Mouse (Mus musculus): ENCODE results near the gene Klk1b26. TPM values are rescaled to one million over a fixed set of nuclear protein-coding genes. Genes with fewer than 3 reads are reported as not detected.

The Klk1b26 gene
- polyA plus RNA-seq (2017; shearing (Covaris generic)): not detected

DNA sequence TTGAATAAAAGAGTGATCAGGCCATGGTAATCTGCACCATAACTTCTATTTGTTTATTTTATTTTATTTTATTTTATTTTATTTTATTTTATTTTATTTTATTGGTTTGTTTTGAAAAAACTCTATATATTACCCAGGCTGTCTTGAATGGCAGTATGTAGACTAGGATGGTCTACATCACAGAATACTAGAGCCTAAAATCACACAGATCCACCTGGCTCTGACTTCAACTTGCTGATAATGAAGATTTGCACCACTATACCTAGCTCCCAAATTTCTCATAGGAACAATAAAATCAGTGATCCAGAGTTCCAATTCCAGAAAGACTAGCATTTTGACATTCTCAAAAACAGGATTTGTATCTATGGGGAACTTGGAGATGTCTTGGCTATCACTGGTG, at the start of gene Klk1b26:
Gene Klk1b26, plus strand, starts transcription at position 301 of the 400 bp plus-strand sequence.

DNA sequence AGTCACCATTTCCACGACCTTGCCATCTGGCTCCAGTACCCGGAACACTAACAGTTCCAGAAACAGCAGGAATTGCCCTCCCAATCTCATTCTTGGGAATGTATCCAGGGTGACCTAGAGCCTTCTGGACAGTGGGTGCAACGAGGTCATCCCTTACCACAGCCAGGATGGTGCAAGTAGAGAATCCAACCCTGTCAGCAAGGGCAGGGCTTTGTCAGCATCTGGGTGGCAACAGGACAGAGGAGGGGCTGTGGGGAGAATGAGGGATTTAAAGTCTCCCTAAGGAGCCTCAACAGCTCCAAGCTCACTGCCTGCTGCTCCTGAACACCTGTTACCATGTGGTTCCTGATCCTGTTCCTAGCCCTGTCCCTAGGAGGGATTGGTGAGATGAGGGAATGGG, 45.5 kb upstream of the Klk1b26 start, which contains the start of gene Klk1b1:
Gene Klk1b1, plus strand, starts transcription at position 301 of the 400 bp plus-strand sequence.

DNA sequence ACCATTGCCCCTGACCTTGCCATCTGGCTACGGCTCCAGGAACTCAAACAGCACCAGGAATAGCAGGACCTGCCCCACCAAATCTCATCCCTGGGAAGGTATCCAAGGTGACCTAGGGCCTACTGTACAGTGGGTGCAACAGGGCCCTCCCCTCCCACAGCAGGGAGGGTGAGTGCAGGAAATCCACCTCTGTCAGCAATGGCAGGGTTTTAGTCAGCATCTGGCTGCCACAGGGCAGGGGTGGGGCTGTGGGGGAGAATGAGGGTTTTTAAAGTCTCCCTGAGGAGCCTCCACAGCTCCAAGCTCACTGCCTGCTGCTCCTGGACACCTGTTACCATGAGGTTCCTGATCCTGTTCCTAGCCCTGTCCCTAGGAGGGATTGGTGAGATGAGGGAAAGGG, 36.2 kb upstream of the Klk1b26 start, which contains the start of gene Klk1b9:
Gene Klk1b9, plus strand, starts transcription at position 301 of the 400 bp plus-strand sequence.

DNA sequence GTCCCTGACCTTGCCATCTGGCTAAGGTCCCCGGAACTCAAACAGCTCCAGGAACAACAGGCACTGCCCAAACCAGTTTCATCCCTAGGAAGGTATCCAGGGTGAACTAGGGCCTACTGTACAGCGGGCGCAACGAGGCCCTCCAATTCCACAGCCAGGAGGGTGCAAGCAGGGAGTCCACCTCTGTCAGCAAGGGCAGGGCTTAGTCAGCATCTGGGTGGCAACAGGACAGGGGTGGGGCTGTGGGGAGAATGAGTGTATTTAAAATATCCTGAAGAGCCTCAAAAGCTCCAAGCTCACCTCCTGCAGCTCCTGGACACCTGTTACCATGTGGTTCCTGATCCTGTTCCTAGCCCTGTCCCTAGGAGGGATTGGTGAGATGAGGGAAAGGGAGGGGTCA, 16.4 kb upstream of the Klk1b26 start, which contains the start of gene Klk1b11:
Gene Klk1b11, plus strand, starts transcription at position 301 of the 400 bp plus-strand sequence.

DNA sequence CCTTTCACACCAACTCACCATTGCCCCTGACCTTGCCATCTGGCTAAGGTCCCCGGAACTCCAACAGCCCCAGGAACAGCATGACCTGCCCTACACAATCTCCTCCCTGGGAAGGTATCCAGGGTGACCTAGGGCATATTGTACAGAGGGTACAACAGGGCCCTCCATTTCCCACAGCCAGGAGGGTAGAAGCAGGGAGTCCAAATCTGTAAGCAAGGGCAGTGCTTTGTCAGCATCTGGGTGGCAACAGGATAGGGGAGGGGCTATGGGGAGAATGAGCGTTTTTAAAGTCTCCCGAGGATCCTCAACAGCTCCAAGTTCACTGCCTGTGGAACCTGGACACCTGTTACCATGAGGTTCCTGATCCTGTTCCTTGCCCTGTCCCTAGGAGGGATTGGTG, 40.0 kb downstream of the Klk1b26 start, which contains the start of gene Klk1b27:
Gene Klk1b27, plus strand, starts transcription at position 301 of the 400 bp plus-strand sequence.

Other genes with a start within 250 kb of the Klk1b26 start
- not detected for gene Klk12, start 243.3 kb upstream of the Klk1b26 start, polyA plus RNA-seq (2017; shearing (Covaris generic))
- gene Klk11, start 237.6 kb upstream of the Klk1b26 start, polyA plus RNA-seq (2017; shearing (Covaris generic)): 0.16 TPM
- 0.17 TPM for gene Klk10, start 231.1 kb upstream of the Klk1b26 start, polyA plus RNA-seq (2017; shearing (Covaris generic))
- 0.39 TPM for gene Klk9, start 220.3 kb upstream of the Klk1b26 start, polyA plus RNA-seq (2017; shearing (Covaris generic))
- gene Klk8, start 214.6 kb upstream of the Klk1b26 start, polyA plus RNA-seq (2017; shearing (Covaris generic)): 101 TPM
- gene Klk7, start 200.9 kb upstream of the Klk1b26 start, polyA plus RNA-seq (2017; shearing (Covaris generic)): 0.10 TPM
- not detected for gene Klk6, start 187.7 kb upstream of the Klk1b26 start, polyA plus RNA-seq (2017; shearing (Covaris generic))
- not detected for gene Klk5, start 170.2 kb upstream of the Klk1b26 start, polyA plus RNA-seq (2017; shearing (Covaris generic))
- gene Klk4, start 131.0 kb upstream of the Klk1b26 start, polyA plus RNA-seq (2017; shearing (Covaris generic)): not detected
- gene Klk15, start 78.4 kb upstream of the Klk1b26 start, polyA plus RNA-seq (2017; shearing (Covaris generic)): not detected
- gene Klk1b8, start 61.5 kb upstream of the Klk1b26 start, polyA plus RNA-seq (2017; shearing (Covaris generic)): not detected
- not detected for gene Klk1b1, start 45.4 kb upstream of the Klk1b26 start, polyA plus RNA-seq (2017; shearing (Covaris generic))
- 0.55 TPM for gene Klk1b9, start 36.1 kb upstream of the Klk1b26 start, polyA plus RNA-seq (2017; shearing (Covaris generic))
- not detected for gene Klk1b11, start 16.3 kb upstream of the Klk1b26 start, polyA plus RNA-seq (2017; shearing (Covaris generic))
- gene Klk1b27, start 40.1 kb downstream of the Klk1b26 start, polyA plus RNA-seq (2017; shearing (Covaris generic)): 1.2 TPM
- gene Klk1b21, start 90.2 kb downstream of the Klk1b26 start, polyA plus RNA-seq (2017; shearing (Covaris generic)): not detected
- gene Klk1b22, start 100.5 kb downstream of the Klk1b26 start, polyA plus RNA-seq (2017; shearing (Covaris generic)): not detected
- not detected for gene Klk1b16, start 124.6 kb downstream of the Klk1b26 start, polyA plus RNA-seq (2017; shearing (Covaris generic))
- not detected for gene Klk1b24, start 176.1 kb downstream of the Klk1b26 start, polyA plus RNA-seq (2017; shearing (Covaris generic))
- gene Klk1b3, start 186.0 kb downstream of the Klk1b26 start, polyA plus RNA-seq (2017; shearing (Covaris generic)): not detected
- gene Klk1b4, start 195.3 kb downstream of the Klk1b26 start, polyA plus RNA-seq (2017; shearing (Covaris generic)): not detected
- gene Klk1b5, start 203.8 kb downstream of the Klk1b26 start, polyA plus RNA-seq (2017; shearing (Covaris generic)): not detected
- not detected for gene Klk1, start 213.2 kb downstream of the Klk1b26 start, polyA plus RNA-seq (2017; shearing (Covaris generic))
- not detected for gene Gm36864, start 224.0 kb downstream of the Klk1b26 start, polyA plus RNA-seq (2017; shearing (Covaris generic))
- gene 1700028J19Rik, start 234.5 kb downstream of the Klk1b26 start, polyA plus RNA-seq (2017; shearing (Covaris generic)): 2.1 TPM
- 189 TPM for gene 2410002F23Rik, start 234.6 kb downstream of the Klk1b26 start, polyA plus RNA-seq (2017; shearing (Covaris generic))
- gene Acp4, start 245.2 kb downstream of the Klk1b26 start, polyA plus RNA-seq (2017; shearing (Covaris generic)): 0.28 TPM
- not detected for gene Gm15517, start 249.3 kb downstream of the Klk1b26 start, polyA plus RNA-seq (2017; shearing (Covaris generic))

Data from CD4-positive, CD25-positive, alpha-beta regulatory T cell (primary cell).